Mouse (Mus musculus): Measurements from ENCODE around the gene Dmwd. TPM values are rescaled to one million over a fixed set of nuclear protein-coding genes. Genes with fewer than 3 reads are reported as not detected.
A peak's percentile ranks its signal among the peaks of the same experiment; 100 is the strongest.

The Dmwd gene
- polyA plus RNA-seq, 1 experiment from 2014 or later = 11.0 TPM

DNA sequence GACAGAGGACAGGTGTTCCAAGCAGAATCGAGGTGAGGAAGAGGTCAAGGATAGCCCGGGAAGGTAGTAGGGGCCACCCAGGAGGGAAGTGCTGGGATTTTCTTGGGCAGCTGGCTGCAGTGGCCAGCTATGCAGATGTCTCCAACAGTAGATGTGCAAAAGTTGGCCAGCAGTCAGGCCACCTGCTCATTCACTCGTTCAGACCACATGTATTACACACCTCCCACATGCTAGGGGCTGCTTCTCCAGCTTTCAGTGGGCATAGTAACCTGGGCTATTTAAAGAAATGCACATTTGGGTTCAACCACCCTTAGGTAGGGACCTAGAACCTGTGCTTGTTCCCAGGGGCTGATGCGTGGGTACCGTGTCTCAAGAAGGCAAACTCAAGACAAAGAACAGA, 51.7 kb downstream of the Dmwd start:
- no peak for ATAC-seq
- 75% methylated on average over 5 of the region's 5 CpGs for WGBS
- no peak overlapping the region for H3K4me2 ChIP-seq (replicated peaks)
- no peak overlapping the region for H3K9ac ChIP-seq
- H3K36me3 ChIP-seq = no peaks in the 10 kb centered on the region
- no peaks in the 10 kb centered on the region for H3K9me3 ChIP-seq
- no peak overlapping the region for H3K4me3 ChIP-seq (replicated peaks)
- no peaks in the 10 kb centered on the region for H3K27me3 ChIP-seq (replicated peaks)
- no peak overlapping the region for H3K27ac ChIP-seq
- H3K4me1 ChIP-seq (replicated peaks) = peaks cover 12% of the 10 kb centered on the region; the same call in 1 of the 2 replicates

DNA sequence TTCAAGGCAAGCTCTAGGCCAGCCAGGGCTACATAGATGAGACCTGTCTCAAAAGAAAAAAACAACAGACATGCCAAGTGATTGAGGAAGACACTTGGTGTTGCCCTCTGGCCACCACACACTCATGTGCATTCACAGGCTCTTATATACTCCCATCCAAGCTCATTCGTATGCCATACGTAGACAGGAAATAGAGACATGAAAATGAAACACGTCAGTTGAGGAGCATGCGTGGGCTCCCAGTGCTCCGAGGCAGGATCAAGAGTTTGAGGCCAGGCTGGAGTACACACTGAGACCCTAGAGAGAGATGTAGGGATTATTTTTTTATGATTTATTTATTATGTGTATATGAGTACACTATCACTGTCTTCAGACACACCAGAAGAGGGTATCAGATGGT, 53.4 kb downstream of the Dmwd start:
- H3K27me3 ChIP-seq (replicated peaks) = no peaks in the 10 kb centered on the region
- no peak overlapping the region for H3K4me3 ChIP-seq (replicated peaks)
- H3K4me1 ChIP-seq (replicated peaks) = peaks cover 12% of the 10 kb centered on the region; the same call in 1 of the 2 replicates
- H3K9me3 ChIP-seq = no peaks in the 10 kb centered on the region
- no peak for ATAC-seq
- H3K36me3 ChIP-seq = no peaks in the 10 kb centered on the region
- H3K27ac ChIP-seq = no peak overlapping the region
- H3K4me2 ChIP-seq (replicated peaks) = no peak overlapping the region
- H3K9ac ChIP-seq = no peak overlapping the region
- 87% methylated on average over 5 of the region's 5 CpGs for WGBS

DNA sequence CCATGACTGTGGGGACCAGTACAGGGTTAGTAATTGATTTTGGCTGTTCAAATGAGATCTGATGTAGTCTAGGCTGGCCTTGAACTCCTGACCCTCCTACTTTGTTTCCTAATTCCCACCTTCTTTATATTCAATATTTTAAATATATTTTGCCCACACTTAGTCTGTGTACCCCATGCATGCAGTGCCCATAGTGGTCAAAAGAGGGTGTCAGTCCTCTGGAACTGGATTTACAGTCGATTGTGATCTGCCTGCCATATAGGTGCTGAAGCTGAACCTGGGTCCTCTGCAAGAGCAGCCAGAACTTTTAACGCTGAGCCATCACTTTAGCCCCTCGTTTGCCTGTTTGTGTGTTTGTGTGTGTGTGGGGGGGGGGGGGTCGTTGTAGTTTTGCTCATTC, 54.6 kb downstream of the Dmwd start:
- H3K9me3 ChIP-seq = no peaks in the 10 kb centered on the region
- peak overlapping the region; percentile 83 for H3K4me2 ChIP-seq (replicated peaks)
- H3K27ac ChIP-seq = peak overlapping the region; percentile 74; the same call in 1 of the 2 replicates
- ATAC-seq = 0 out of 2 replicates have a peak, but pooled peaks have one; percentile 3
- peaks cover 7% of the 10 kb centered on the region; the same call in 1 of the 2 replicates for H3K36me3 ChIP-seq
- peaks cover 12% of the 10 kb centered on the region; the same call in 1 of the 2 replicates for H3K4me1 ChIP-seq (replicated peaks)
- H3K4me3 ChIP-seq (replicated peaks) = no peak overlapping the region
- no peaks in the 10 kb centered on the region for H3K27me3 ChIP-seq (replicated peaks)
- WGBS = 27% methylated on average over 4 of the region's 4 CpGs
- H3K9ac ChIP-seq = 0 out of 2 replicates have a peak overlapping the region, but pooled peaks have one; percentile 14

DNA sequence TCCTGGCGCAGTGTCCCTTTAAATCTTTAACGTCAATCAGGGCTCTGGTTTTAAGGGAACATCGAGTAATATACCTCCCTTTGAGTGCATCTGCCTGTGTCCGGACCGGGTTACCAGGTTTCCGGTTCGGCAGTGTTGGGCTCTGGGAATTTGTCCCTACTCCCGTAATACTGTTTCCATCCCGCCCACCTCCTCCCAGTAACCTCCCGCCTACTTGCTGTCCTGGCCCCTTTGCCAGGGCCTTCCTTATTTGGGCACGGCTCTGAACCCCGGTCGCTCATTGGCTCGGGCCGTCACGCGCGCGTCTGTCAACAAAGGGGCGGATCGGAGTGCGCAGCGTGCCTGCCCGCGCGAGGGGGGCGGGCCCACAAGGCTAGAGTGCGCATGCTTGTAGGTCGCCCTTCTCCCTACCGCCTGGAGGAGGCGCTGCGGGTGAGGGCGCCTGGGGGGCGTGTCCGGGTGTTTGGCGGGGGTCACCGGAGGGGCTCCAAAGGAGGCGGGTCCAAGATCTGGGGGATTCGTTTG, 55.4 kb downstream of the Dmwd start:
- H3K9me3 ChIP-seq = no peaks in the 10 kb centered on the region
- peak; percentile 99 for ATAC-seq
- H3K9ac ChIP-seq = peak overlapping the region; percentile 46
- under 1% methylated on average over 39 of the region's 39 CpGs for WGBS
- H3K4me3 ChIP-seq (replicated peaks) = peak overlapping the region; percentile 46
- H3K4me1 ChIP-seq (replicated peaks) = peaks cover 12% of the 10 kb centered on the region; the same call in 1 of the 2 replicates
- H3K27me3 ChIP-seq (replicated peaks) = no peaks in the 10 kb centered on the region
- H3K27ac ChIP-seq = peak overlapping the region; percentile 74
- peak overlapping the region; percentile 83 for H3K4me2 ChIP-seq (replicated peaks)
- H3K36me3 ChIP-seq = peaks cover 14% of the 10 kb centered on the region

Other genes with a start within 250 kb of the Dmwd start
- 0.73 TPM in 2 replicates for gene Mill2, start 236.3 kb upstream of the Dmwd start, polyA plus RNA-seq (2015; fragmentation: Nextera tagmentation; extraction: Ambion mirVana)
- gene Pglyrp1, start 204.9 kb upstream of the Dmwd start, polyA plus RNA-seq (2015; fragmentation: Nextera tagmentation; extraction: Ambion mirVana) = 53.1 and 72.8 TPM in 2 replicates
- gene Ccdc61, start 165.8 kb upstream of the Dmwd start, polyA plus RNA-seq (2015; fragmentation: Nextera tagmentation; extraction: Ambion mirVana) = 25.2 and 29.2 TPM in 2 replicates
- 0.49 and 0.57 TPM in 2 replicates for gene Nova2, start 150.3 kb upstream of the Dmwd start, polyA plus RNA-seq (2015; fragmentation: Nextera tagmentation; extraction: Ambion mirVana)
- gene Nanos2, start 88.8 kb upstream of the Dmwd start, polyA plus RNA-seq (2015; fragmentation: Nextera tagmentation; extraction: Ambion mirVana) = not detected in 2 replicates
- gene Mypop, start 85.0 kb upstream of the Dmwd start, polyA plus RNA-seq (2015; fragmentation: Nextera tagmentation; extraction: Ambion mirVana) = 2.5 and 2.9 TPM in 2 replicates
- gene Irf2bp1, start 72.2 kb upstream of the Dmwd start, polyA plus RNA-seq (2015; fragmentation: Nextera tagmentation; extraction: Ambion mirVana) = 24.5 and 24.6 TPM in 2 replicates
- gene Foxa3, start 52.7 kb upstream of the Dmwd start, polyA plus RNA-seq (2015; fragmentation: Nextera tagmentation; extraction: Ambion mirVana) = 26.6 and 28.3 TPM in 2 replicates
- 29.6 and 30.3 TPM in 2 replicates for gene Sympk, start 51.9 kb upstream of the Dmwd start, polyA plus RNA-seq (2015; fragmentation: Nextera tagmentation; extraction: Ambion mirVana)
- gene Rsph6a, start 21.5 kb upstream of the Dmwd start, polyA plus RNA-seq (2015; fragmentation: Nextera tagmentation; extraction: Ambion mirVana) = not detected in 2 replicates
- 52.2 and 53.7 TPM in 2 replicates for gene Dmpk, start 7.6 kb downstream of the Dmwd start, polyA plus RNA-seq (2015; fragmentation: Nextera tagmentation; extraction: Ambion mirVana)
- 8.7 and 8.8 TPM in 2 replicates for gene Six5, start 18.4 kb downstream of the Dmwd start, polyA plus RNA-seq (2015; fragmentation: Nextera tagmentation; extraction: Ambion mirVana)
- 1.8 and 2.3 TPM in 2 replicates for gene Gm4969, start 42.1 kb downstream of the Dmwd start, polyA plus RNA-seq (2015; fragmentation: Nextera tagmentation; extraction: Ambion mirVana)
- 10.5 and 12.8 TPM in 2 replicates for gene Fbxo46, start 43.6 kb downstream of the Dmwd start, polyA plus RNA-seq (2015; fragmentation: Nextera tagmentation; extraction: Ambion mirVana)
- 9.2 and 11.5 TPM in 2 replicates for gene Qpctl, start 73.1 kb downstream of the Dmwd start, polyA plus RNA-seq (2015; fragmentation: Nextera tagmentation; extraction: Ambion mirVana)
- 138 TPM in 2 replicates for gene Snrpd2, start 73.5 kb downstream of the Dmwd start, polyA plus RNA-seq (2015; fragmentation: Nextera tagmentation; extraction: Ambion mirVana)
- 2.5 and 2.8 TPM in 2 replicates for gene Gipr, start 89.9 kb downstream of the Dmwd start, polyA plus RNA-seq (2015; fragmentation: Nextera tagmentation; extraction: Ambion mirVana)
- gene Eml2, start 100.2 kb downstream of the Dmwd start, polyA plus RNA-seq (2015; fragmentation: Nextera tagmentation; extraction: Ambion mirVana) = 6.5 and 7.3 TPM in 2 replicates
- 1.4 and 1.5 TPM in 2 replicates for gene Gpr4, start 136.3 kb downstream of the Dmwd start, polyA plus RNA-seq (2015; fragmentation: Nextera tagmentation; extraction: Ambion mirVana)
- 36.8 and 39.4 TPM in 2 replicates for gene Opa3, start 152.1 kb downstream of the Dmwd start, polyA plus RNA-seq (2015; fragmentation: Nextera tagmentation; extraction: Ambion mirVana)
- 109 and 114 TPM in 2 replicates for gene Vasp, start 195.6 kb downstream of the Dmwd start, polyA plus RNA-seq (2015; fragmentation: Nextera tagmentation; extraction: Ambion mirVana)
- gene Ppm1n, start 203.8 kb downstream of the Dmwd start, polyA plus RNA-seq (2015; fragmentation: Nextera tagmentation; extraction: Ambion mirVana) = 0.14 and 0.34 TPM in 2 replicates
- gene Rtn2, start 206.4 kb downstream of the Dmwd start, polyA plus RNA-seq (2015; fragmentation: Nextera tagmentation; extraction: Ambion mirVana) = 11.3 and 12.5 TPM in 2 replicates
- gene Fosb, start 233.8 kb downstream of the Dmwd start, polyA plus RNA-seq (2015; fragmentation: Nextera tagmentation; extraction: Ambion mirVana) = 0.09 and 0.14 TPM in 2 replicates

All from intestine, embryonic 15.5 days (tissue).